10 mouse cellular contexts compared by ENCODE assay signal in genomic region chr9:67260835-67261599, GRCm38 (mm10).
DNase-seq lines count a peak whose midpoint lies in the region; ATAC-seq lines count a peak whose summit lies in the region.
"Had no signal": no experiment of that assay in that cellular context is flagged by ENCODE, and none has a peak within 500 bp of the region (broad histone marks: within the 10 kb centered on the region; RNA-seq: fewer than 3 reads in every experiment).

No protein-coding gene starts in this region.

- H3K36me3 ChIP-seq in forebrain, embryonic 14.5 days (ENCODE audit: control insufficient read depth, insufficient read depth, low read length), result no peaks in the 10 kb centered on the region
- peaks cover 2% of the 10 kb centered on the region; the same call in 1 of the 2 replicates for H3K36me3 ChIP-seq in forebrain, embryonic 16.5 days (ENCODE audit: control insufficient read depth, insufficient read depth)
- no peaks in the 10 kb centered on the region; the same call in 1 of the 2 replicates for H3K36me3 ChIP-seq in neural tube, embryonic 14.5 days (ENCODE audit: control insufficient read depth, insufficient read depth, low read length)

- H3K4me2 ChIP-seq in forebrain, embryonic 14.5 days (ENCODE audit: low read length), result no peak overlapping the region
- no peak overlapping the region for H3K4me2 ChIP-seq in forebrain, embryonic 16.5 days (ENCODE audit: low read length)
- no peak overlapping the region for H3K4me2 ChIP-seq in neural tube, embryonic 14.5 days (ENCODE audit: low read depth, low read length)
- H3K4me2 ChIP-seq: embryonic facial prominence, embryonic 13.5 days had no signal

- H3K4me1 ChIP-seq in forebrain, embryonic 14.5 days (ENCODE audit: control insufficient read depth, insufficient read depth, low read length), result peaks cover 11% of the 10 kb centered on the region
- H3K4me1 ChIP-seq in forebrain, embryonic 16.5 days (replicated peaks; ENCODE audit: control insufficient read depth, insufficient read depth, low read length), result peaks cover 14% of the 10 kb centered on the region
- peaks cover 5% of the 10 kb centered on the region; the same call in 1 of the 2 replicates for H3K4me1 ChIP-seq in neural tube, embryonic 14.5 days (ENCODE audit: control insufficient read depth, insufficient read depth, low read length)
- H3K4me1 ChIP-seq: megakaryocyte, embryonic 14.5 days had no signal

- no peak overlapping the region for H3K9ac ChIP-seq in forebrain, embryonic 14.5 days (ENCODE audit: low read length)
- no peak overlapping the region for H3K9ac ChIP-seq in forebrain, embryonic 16.5 days (replicated peaks; ENCODE audit: low read depth, low read length)
- H3K9ac ChIP-seq in neural tube, embryonic 14.5 days (replicated peaks; ENCODE audit: low read depth, low read length), result no peak overlapping the region
- H3K9ac ChIP-seq: embryonic facial prominence, embryonic 13.5 days had no signal

- no peak overlapping the region for H3K4me3 ChIP-seq in forebrain, embryonic 14.5 days (ENCODE audit: low read depth, low read length)
- no peak overlapping the region for H3K4me3 ChIP-seq in forebrain, embryonic 16.5 days (replicated peaks; ENCODE audit: low read length)
- no peak overlapping the region for H3K4me3 ChIP-seq in neural tube, embryonic 14.5 days (ENCODE audit: low read depth, low read length)
- H3K4me3 ChIP-seq: embryonic facial prominence, embryonic 13.5 days; megakaryocyte, embryonic 14.5 days had no signal

- WGBS in forebrain, embryonic 14.5 days, result 12% methylated on average over 13 of the region's 13 CpGs
- WGBS in forebrain, embryonic 16.5 days, result 16% methylated on average over 13 of the region's 13 CpGs
- 22% methylated on average over 13 of the region's 13 CpGs for WGBS in neural tube, embryonic 14.5 days

- no peak overlapping the region for H3K27ac ChIP-seq in forebrain, embryonic 14.5 days (ENCODE audit: low read depth, low read length)
- H3K27ac ChIP-seq in forebrain, embryonic 16.5 days (ENCODE audit: low read length), result no peak overlapping the region
- no peak overlapping the region for H3K27ac ChIP-seq in neural tube, embryonic 14.5 days (ENCODE audit: low read depth, low read length)
- H3K27ac ChIP-seq: embryonic facial prominence, embryonic 13.5 days had no signal

- ATAC-seq in forebrain, embryonic 14.5 days, result no peak
- ATAC-seq in forebrain, embryonic 16.5 days, result no peak
- peak; percentile 35; the same call in 1 of the 2 replicates for ATAC-seq in neural tube, embryonic 14.5 days (ENCODE audit: low read depth)

- peak; percentile 41 for DNase-seq in forebrain, embryonic 14.5 days (ENCODE audit: low spot score)
- peak; percentile 22 to 53 for DNase-seq in heart, adult 9 months (ENCODE audit: low spot score in 2 of 2)
- DNase-seq in kidney, postnatal 10 days, result peak; percentile 43
- no peak for DNase-seq in layer of hippocampus, postnatal 10 days (ENCODE audit: low spot score in 2 of 2)
- no peak for DNase-seq in cerebellum, adult 9-10 months
- DNase-seq in layer of hippocampus, postnatal 36 days, result no peak

- no peaks in the 10 kb centered on the region for H3K9me3 ChIP-seq in forebrain, embryonic 14.5 days (replicated peaks; ENCODE audit: control insufficient read depth, low read length)
- no peaks in the 10 kb centered on the region for H3K9me3 ChIP-seq in forebrain, embryonic 16.5 days (ENCODE audit: control insufficient read depth, low read length)
- no peaks in the 10 kb centered on the region for H3K9me3 ChIP-seq in neural tube, embryonic 14.5 days (ENCODE audit: control insufficient read depth, low read length)
- H3K9me3 ChIP-seq: embryonic facial prominence, embryonic 13.5 days; megakaryocyte, embryonic 14.5 days had no signal

- H3K27me3 ChIP-seq in forebrain, embryonic 14.5 days (replicated peaks; ENCODE audit: control insufficient read depth, insufficient read depth, low read length), result no peaks in the 10 kb centered on the region
- H3K27me3 ChIP-seq in forebrain, embryonic 16.5 days (replicated peaks; ENCODE audit: control insufficient read depth, insufficient read depth, low read length), result no peaks in the 10 kb centered on the region
- no peaks in the 10 kb centered on the region for H3K27me3 ChIP-seq in neural tube, embryonic 14.5 days (ENCODE audit: control insufficient read depth, insufficient read depth, low read length)
- H3K27me3 ChIP-seq: embryonic facial prominence, embryonic 13.5 days had no signal

Comparison
In these comparisons a context has a peak if more than half of its experiments do, and no peak if none do; other contexts are left out.
1. DNase-seq: peak in forebrain, embryonic 14.5 days (single experiment), heart, adult 9 months (2 of 2) and kidney, postnatal 10 days (single experiment); none in layer of hippocampus, postnatal 10 days (0 of 2), cerebellum, adult 9-10 months (single experiment) and layer of hippocampus, postnatal 36 days (0 of 2).